Mouse (Mus musculus) monocyte, adult 2 months (primary cell): ENCODE results near the gene Hist1h2bf.
"Not testable (repeated sequence)": the region's sequence is repeated elsewhere in the genome, so short reads cannot be mapped to it uniquely, and the experiment has no call there.

Experiments used
- DNase-seq, 2 experiments: peaks; one replicate each; pipeline ENCODE4 v3.0.0; 2022; ENCODE audit warnings: low spot score in 2 of 2, low read depth in 1 of 2

The Hist1h2bf gene

GRCm38 (mm10) chr13:23572218-23573033, 1.6 kb downstream of the Hist1h2bf start:
- no peak for DNase-seq

- DNase-seq: not testable (repeated sequence)
These were observed 2.3 kb downstream of the Hist1h2bf start for GRCm38 (mm10) chr13:23571504-23572217.

GRCm38 (mm10) chr13:23571022-23571503, 2.9 kb downstream of the Hist1h2bf start, which contains the start of the genes Hist1h2ae and Hist1h2bg:
Gene Hist1h2ae (minus strand): TSS chr13:23571220.
Gene Hist1h2bg (plus strand): TSS chr13:23571396.
- peak in 1 of 2 experiments; percentile 54 for DNase-seq

GRCm38 (mm10) chr13:23570261-23571021, 3.6 kb downstream of the Hist1h2bf start:
- not testable (repeated sequence) for DNase-seq

- no peak for DNase-seq
These were observed 9.5 kb downstream of the Hist1h2bf start for GRCm38 (mm10) chr13:23564482-23564881.

GRCm38 (mm10) chr13:23562699-23563462, 11.1 kb downstream of the Hist1h2bf start:
- DNase-seq: peak in 1 of 2 experiments; percentile 26

- peak; percentile 91 to 94 for DNase-seq
These were observed 11.9 kb downstream of the Hist1h2bf start, which contains the start of gene Hist1h3e for GRCm38 (mm10) chr13:23561883-23562659. Gene Hist1h3e (minus strand): TSS chr13:23562369.

GRCm38 (mm10) chr13:23561531-23561882, 12.5 kb downstream of the Hist1h2bf start:
- not testable (repeated sequence) for DNase-seq

GRCm38 (mm10) chr13:23560699-23561098, 13.3 kb downstream of the Hist1h2bf start:
- DNase-seq: not testable (repeated sequence)

GRCm38 (mm10) chr13:23556906-23557305, 17.1 kb downstream of the Hist1h2bf start:
- DNase-seq: no peak

- peak in 1 of 2 experiments; percentile 33 for DNase-seq
These were observed 18.1 kb downstream of the Hist1h2bf start for GRCm38 (mm10) chr13:23555839-23556416.

- peak; percentile 53 to 56 for DNase-seq
These were observed 18.8 kb downstream of the Hist1h2bf start for GRCm38 (mm10) chr13:23554925-23555838.

- DNase-seq: no peak
These were observed 19.6 kb downstream of the Hist1h2bf start for GRCm38 (mm10) chr13:23554393-23554792.

- no peak for DNase-seq
These were observed 21.0 kb downstream of the Hist1h2bf start, which contains the start of gene Hist1h1d for GRCm38 (mm10) chr13:23552962-23553361. Gene Hist1h1d (plus strand): TSS chr13:23553262.

GRCm38 (mm10) chr13:23551931-23552914, 21.8 kb downstream of the Hist1h2bf start:
- no peak for DNase-seq

- peak; percentile 72 to 78 for DNase-seq
These were observed 22.7 kb downstream of the Hist1h2bf start, which contains the start of gene Hist1h4f for GRCm38 (mm10) chr13:23551146-23551834. Gene Hist1h4f (minus strand): TSS chr13:23551648.
